Comparison of ENCODE assay signal across 15 mouse cellular contexts in genomic region chr6:134931146-134931545, GRCm38 (mm10). TPM values are rescaled to one million over a fixed set of nuclear protein-coding genes. Genes with fewer than 3 reads are reported as not detected.
DNase-seq lines count a peak whose midpoint lies in the region; ATAC-seq and TF ChIP-seq lines count a peak whose summit lies in the region.
"Had no signal": no experiment of that assay in that cellular context is flagged by ENCODE, and none has a peak within 500 bp of the region (broad histone marks: within the 10 kb centered on the region; RNA-seq: fewer than 3 reads in every experiment).

No protein-coding gene starts in this region.

- peak overlapping the region; percentile 52; the same call in 1 of the 2 replicates for H3K4me3 ChIP-seq in kidney, embryonic 15.5 days (replicated peaks)
- H3K4me3 ChIP-seq in thymus, adult 2 months (ENCODE audit: control insufficient read depth, insufficient read depth, low read length) = no peak overlapping the region
- no peak overlapping the region for H3K4me3 ChIP-seq in hindbrain, embryonic 15.5 days
- H3K4me3 ChIP-seq: embryonic facial prominence, embryonic 12.5 days had no signal

- 65% methylated on average over 3 of the region's 3 CpGs for WGBS in kidney, embryonic 15.5 days
- WGBS in thymus, adult 2 months = 62% methylated on average over 3 of the region's 3 CpGs
- 85% methylated on average over 3 of the region's 3 CpGs for WGBS in hindbrain, embryonic 15.5 days

- no peaks in the 10 kb centered on the region for H3K27me3 ChIP-seq in kidney, embryonic 15.5 days
- no peaks in the 10 kb centered on the region for H3K27me3 ChIP-seq in thymus, adult 2 months (ENCODE audit: control insufficient read depth, insufficient read depth, low read length)
- H3K27me3 ChIP-seq in hindbrain, embryonic 15.5 days = no peaks in the 10 kb centered on the region
- H3K27me3 ChIP-seq: embryonic facial prominence, embryonic 12.5 days had no signal

- no peak for TF ChIP-seq CTCF in thymus, adult 2 months (IDR thresholded peaks at IDR 0.05; ENCODE audit: borderline replicate concordance, control insufficient read depth, extremely low read depth, insufficient read depth, low read length, poor library complexity)

- ATAC-seq in kidney, embryonic 15.5 days (replicated peaks; ENCODE audit: low FRiP score) = no peak
- ATAC-seq in hindbrain, embryonic 15.5 days (ENCODE audit: low FRiP score, low read depth) = no peak

- no peak overlapping the region for H3K9ac ChIP-seq in kidney, embryonic 15.5 days
- H3K9ac ChIP-seq in hindbrain, embryonic 15.5 days = no peak overlapping the region
- H3K9ac ChIP-seq: embryonic facial prominence, embryonic 12.5 days had no signal

- H3K4me1 ChIP-seq in kidney, embryonic 15.5 days = peaks cover 44% of the 10 kb centered on the region
- peaks cover 21% of the 10 kb centered on the region for H3K4me1 ChIP-seq in thymus, adult 2 months (replicated peaks; ENCODE audit: control insufficient read depth, insufficient read depth, low read length)
- H3K4me1 ChIP-seq in hindbrain, embryonic 15.5 days (replicated peaks) = peaks cover 24% of the 10 kb centered on the region

- no peak for DNase-seq in kidney, postnatal 25 days
- DNase-seq in thymus, adult 2 months = no peak
- no peak for DNase-seq in thymus, postnatal 10 days (ENCODE audit: low spot score in 2 of 2)
- no peak for DNase-seq in adrenal gland, postnatal 4 days (ENCODE audit: low spot score in 2 of 2)
- DNase-seq in thymus, postnatal 25 days = no peak
- DNase-seq in kidney, postnatal 4 days = no peak
- DNase-seq: adrenal gland, adult 2 months; cerebellum, adult 18-20 months; gastrocnemius, postnatal 10 days; kidney, adult 18-20 months; lung, postnatal 10 days had no signal

- H3K36me3 ChIP-seq in kidney, embryonic 15.5 days = no peaks in the 10 kb centered on the region
- H3K36me3 ChIP-seq in thymus, adult 2 months (ENCODE audit: control insufficient read depth, insufficient read depth, low read length) = no peaks in the 10 kb centered on the region
- H3K36me3 ChIP-seq in hindbrain, embryonic 15.5 days = no peaks in the 10 kb centered on the region
- H3K36me3 ChIP-seq: embryonic facial prominence, embryonic 12.5 days had no signal

- H3K4me2 ChIP-seq in kidney, embryonic 15.5 days = peak overlapping the region; percentile 83
- H3K4me2 ChIP-seq in hindbrain, embryonic 15.5 days = 0 out of 2 replicates have a peak overlapping the region, but pooled peaks have one; percentile 84

- no peak for TF ChIP-seq POLR2A in thymus, adult 2 months (IDR thresholded peaks at IDR 0.05; ENCODE audit: control insufficient read depth, extremely low read depth, insufficient read depth, low read length, poor library complexity)

- H3K9me3 ChIP-seq in kidney, embryonic 15.5 days (replicated peaks) = no peaks in the 10 kb centered on the region
- no peaks in the 10 kb centered on the region for H3K9me3 ChIP-seq in hindbrain, embryonic 15.5 days
- H3K9me3 ChIP-seq: embryonic facial prominence, embryonic 12.5 days; G1E had no signal

- no peak overlapping the region for H3K27ac ChIP-seq in kidney, embryonic 15.5 days
- H3K27ac ChIP-seq in thymus, adult 2 months (ENCODE audit: control insufficient read depth, insufficient read depth, low read length) = peak overlapping the region; percentile 69
- H3K27ac ChIP-seq in hindbrain, embryonic 15.5 days (replicated peaks) = no peak overlapping the region
- H3K27ac ChIP-seq: embryonic facial prominence, embryonic 12.5 days had no signal

RNA-seq across cellular contexts. Expression of gene Cdkn1b, which starts 10.9 kb away (rescaled TPM):
- polyA plus RNA-seq in kidney, embryonic 15.5 days (2015; fragmentation: Nextera tagmentation; extraction: Ambion mirVana) = 15.9 and 17.6 TPM in 2 replicates
- 65.2 and 82.5 TPM in 2 replicates for polyA plus RNA-seq in thymus, adult 2 months (2012; rRNA removed)
- polyA plus RNA-seq in hindbrain, embryonic 15.5 days (2015; fragmentation: Nextera tagmentation; extraction: Ambion mirVana) = 17.0 and 21.8 TPM in 2 replicates
- 10 to 100 TPM; 53.4 to 53.8 TPM for total RNA-seq in adrenal gland, postnatal 4 days (2021)

RNA-seq across cellular contexts. Expression of gene Gpr19, which starts 32.8 kb away (rescaled TPM):
- polyA plus RNA-seq in kidney, embryonic 15.5 days (2015; fragmentation: Nextera tagmentation; extraction: Ambion mirVana) = 11.0 and 12.3 TPM in 2 replicates
- polyA plus RNA-seq in thymus, adult 2 months (2012; rRNA removed) = 14.7 and 15.6 TPM in 2 replicates
- polyA plus RNA-seq in hindbrain, embryonic 15.5 days (2015; fragmentation: Nextera tagmentation; extraction: Ambion mirVana) = 34.3 and 34.5 TPM in 2 replicates
- total RNA-seq in adrenal gland, postnatal 4 days (2021) = 10 to 100 TPM; 13.6 to 16.4 TPM

RNA-seq across cellular contexts. Expression of gene Apold1, which starts 50.4 kb away (rescaled TPM):
- 3.9 and 4.6 TPM in 2 replicates for polyA plus RNA-seq in kidney, embryonic 15.5 days (2015; fragmentation: Nextera tagmentation; extraction: Ambion mirVana)
- 1.1 and 1.6 TPM in 2 replicates for polyA plus RNA-seq in thymus, adult 2 months (2012; rRNA removed)
- 3.6 and 4.1 TPM in 2 replicates for polyA plus RNA-seq in hindbrain, embryonic 15.5 days (2015; fragmentation: Nextera tagmentation; extraction: Ambion mirVana)
- 1 to 10 TPM; 6.5 to 8.2 TPM for total RNA-seq in adrenal gland, postnatal 4 days (2021)
